Mouse (Mus musculus) forebrain, embryonic 15.5 days (tissue): ENCODE results near the gene Polr3e. TPM values are rescaled to one million over a fixed set of nuclear protein-coding genes. Genes with fewer than 3 reads are reported as not detected.

ENCODE experiments used
- ATAC-seq: fragments of 200-750 bp; cut with Nextera tagmentation; replicated peaks from 2 replicates; pipeline ENCODE4 v1.8.0; 2017; ENCODE audit warnings: mild to moderate bottlenecking, moderate TSS enrichment, moderate library complexity
- H3K27ac ChIP-seq: fragments of 300-500 bp; sonication (generic); replicated peaks from 2 replicates; pipeline ENCODE4 v1.5.1; 2015; ENCODE audit warnings: mild to moderate bottlenecking, inconsistent platforms
- H3K27me3 ChIP-seq: fragments of 300-500 bp; sonication (generic); 2 replicates; pipeline ENCODE4 v1.6.1; 2015; ENCODE audit warnings: inconsistent platforms
- H3K36me3 ChIP-seq: fragments of 300-500 bp; sonication (generic); 2 replicates; pipeline ENCODE4 v1.6.1; 2015; ENCODE audit warnings: mild to moderate bottlenecking, inconsistent platforms
- H3K4me1 ChIP-seq: fragments of 300-500 bp; sonication (generic); 2 replicates; pipeline ENCODE4 v1.6.1; 2015; ENCODE audit warnings: inconsistent platforms
- H3K4me2 ChIP-seq: fragments of 300-500 bp; sonication (generic); replicated peaks from 2 replicates; pipeline ENCODE4 v1.6.1; 2015; ENCODE audit warnings: mild to moderate bottlenecking, inconsistent platforms
- H3K4me3 ChIP-seq: fragments of 300-500 bp; sonication (generic); 2 replicates; pipeline ENCODE4 v1.5.1; 2015; ENCODE audit warnings: mild to moderate bottlenecking, inconsistent platforms
- H3K9ac ChIP-seq: fragments of 300-500 bp; sonication (generic); replicated peaks from 2 replicates; pipeline ENCODE4 v1.6.1; 2015; ENCODE audit warnings: mild to moderate bottlenecking, inconsistent platforms
- H3K9me3 ChIP-seq: fragments of 300-500 bp; sonication (generic); 2 replicates; pipeline ENCODE4 v1.6.1; 2016; ENCODE audit warnings: inconsistent platforms
- WGBS: fragments of 180-500 bp; shearing (Covaris S2); methylation state at CpG from one replicate; pipeline ENCODE4 v1.1.7; 2015; ENCODE audit warnings: mixed read lengths; 5-methylcytosine and 5-hydroxymethylcytosine counted together
- polyA plus RNA-seq: library from polyadenylated mRNA; unstranded; fragments of >200 nt; fragmentation: Nextera tagmentation; extraction: Ambion mirVana; gene quantifications from 2 replicates; pipeline ENCODE4 v1.2.1, GENCODE M21; 2015

The Polr3e gene
- polyA plus RNA-seq, 1 experiment from 2014 or later: 31.6 TPM

GRCm38 (mm10) chr7:120982200-120982841, 64.8 kb downstream of the Polr3e start, which contains the start of the genes Cdr2 and Mfsd13b:
Cdr2 (minus strand) TSS chr7:120982312.
Mfsd13b (plus strand) TSS chr7:120982509.
- Histone ChIP-seq H3K4me3 (peak within 1 kb of the TSS; percentile 87), H3K27me3 (no peaks in the 10 kb centered on the region), H3K36me3 (no peaks in the 10 kb centered on the region), H3K9ac (peak within 1 kb of the TSS; percentile 64), H3K9me3 (no peaks in the 10 kb centered on the region), H3K4me1 (peaks cover 26% of the 10 kb centered on the region), H3K4me2 (peak within 1 kb of the TSS; percentile 81), H3K27ac (peak within 1 kb of the TSS; percentile 55)
- ATAC-seq: peak; percentile 97
- 0% methylated on average over 46 of the region's 46 CpGs for WGBS

DNA sequence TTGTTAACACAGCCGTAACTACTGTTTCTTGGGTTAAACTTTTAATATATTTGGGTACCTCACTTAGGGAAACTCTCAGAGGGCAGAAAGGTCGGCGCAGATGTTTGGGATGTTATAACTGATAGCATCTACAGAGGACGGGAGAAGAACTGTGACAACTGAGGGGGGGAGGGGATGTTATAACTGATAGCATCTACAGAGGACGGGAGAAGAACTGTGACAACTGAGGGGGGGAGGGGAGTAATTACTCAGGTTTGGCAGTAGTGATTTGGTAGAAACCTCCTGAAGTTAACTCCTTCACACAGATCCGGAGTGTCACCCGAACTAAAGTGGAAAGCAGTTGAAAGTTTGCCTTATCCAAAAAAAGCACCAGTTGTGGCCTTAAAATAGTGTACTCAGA, 65.4 kb downstream of the Polr3e start:
- H3K27ac ChIP-seq: no peak overlapping the region
- no peaks in the 10 kb centered on the region for H3K9me3 ChIP-seq
- 15% methylated on average over 7 of the region's 7 CpGs for WGBS
- H3K27me3 ChIP-seq: no peaks in the 10 kb centered on the region
- ATAC-seq: 0 out of 2 replicates have a peak, but pooled peaks have one; percentile 0
- H3K4me3 ChIP-seq: peak overlapping the region; percentile 87
- H3K9ac ChIP-seq: peak overlapping the region; percentile 61
- H3K36me3 ChIP-seq: no peaks in the 10 kb centered on the region
- H3K4me1 ChIP-seq: peaks cover 20% of the 10 kb centered on the region
- H3K4me2 ChIP-seq: peak overlapping the region; percentile 70

GRCm38 (mm10) chr7:120991191-120991590, 73.6 kb downstream of the Polr3e start:
- Histone ChIP-seq H3K9me3 (no peaks in the 10 kb centered on the region), H3K4me2 (no peak overlapping the region), H3K4me1 (no peaks in the 10 kb centered on the region), H3K27ac (no peak overlapping the region), H3K4me3 (no peak overlapping the region), H3K36me3 (no peaks in the 10 kb centered on the region), H3K9ac (no peak overlapping the region), H3K27me3 (no peaks in the 10 kb centered on the region)
- 71% methylated on average over 8 of the region's 8 CpGs for WGBS
- ATAC-seq: no peak

Other genes with a start within 250 kb of the Polr3e start
- 0.27 and 0.34 TPM in 2 replicates for gene Pdzd9, start 247.4 kb upstream of the Polr3e start, polyA plus RNA-seq
- 14.0 and 15.6 TPM in 2 replicates for gene Mosmo, start 240.1 kb upstream of the Polr3e start, polyA plus RNA-seq
- 0.92 and 1.2 TPM in 2 replicates for gene Vwa3a, start 178.4 kb upstream of the Polr3e start, polyA plus RNA-seq
- gene Gm5737, start 105.4 kb upstream of the Polr3e start, polyA plus RNA-seq: not detected in 2 replicates
- gene Eef2k, start 74.9 kb upstream of the Polr3e start, polyA plus RNA-seq: 33.7 and 35.1 TPM in 2 replicates
- 9.8 and 10.5 TPM in 2 replicates for gene Cdr2, start 64.6 kb downstream of the Polr3e start, polyA plus RNA-seq
- 0.28 and 0.64 TPM in 2 replicates for gene Mfsd13b, start 64.8 kb downstream of the Polr3e start, polyA plus RNA-seq
- 214 and 232 TPM in 2 replicates for gene Mettl9, start 116.7 kb downstream of the Polr3e start, polyA plus RNA-seq
- 0.79 and 1.1 TPM in 2 replicates for gene Igsf6, start 156.8 kb downstream of the Polr3e start, polyA plus RNA-seq
- 0.06 TPM in 1 of 2 replicates, not detected in the other for gene Otoa, start 163.9 kb downstream of the Polr3e start, polyA plus RNA-seq